Mouse (Mus musculus) cortical plate, adult 2 months (tissue): ENCODE measurements around the gene 5430419D17Rik.

Source experiments
- CTCF ChIP-seq: fragments of 200-500 bp; IDR thresholded peaks from 2 replicates; pipeline ENCODE4 v1.5.1; 2011; ENCODE audit warnings: mild to moderate bottlenecking, control low read depth, low read length; ENCODE audit not compliant: insufficient read depth; ENCODE audit errors: extremely low read depth
- POLR2A ChIP-seq: fragments of 200-500 bp; IDR thresholded peaks from 2 replicates; pipeline ENCODE4 v1.6.1; 2011; ENCODE audit warnings: mild to moderate bottlenecking, low read length, control low read depth; ENCODE audit not compliant: insufficient read depth; ENCODE audit errors: extremely low read depth

- no peak for TF ChIP-seq CTCF
- no peak for TF ChIP-seq POLR2A
Measured at GRCm38 (mm10) chr7:131260946-131261345, 86.7 kb downstream of the 5430419D17Rik start.
